Mouse (Mus musculus): ENCODE measurements at regions not wholly inside any gene's neighbourhood (a gene's known extent, or its start where the extent isn't known, plus 50 kb on each side); places are given as distances from the start of the nearest gene placed in this dataset.

GRCm38 (mm10) chr6:55731301-55731826 is 50.3 kb upstream of the Neurod6 start:
- TF ChIP-seq CTCF (IDR thresholded peaks at IDR 0.05; ENCODE audit: low read depth) (no peak), EP300 (optimal IDR thresholded peaks at IDR 0.05) (no peak)

Measured in stomach, postnatal 0 days (tissue).